Mouse (Mus musculus): ENCODE results near the gene Fam240a.

Gene Fam240a

DNA sequence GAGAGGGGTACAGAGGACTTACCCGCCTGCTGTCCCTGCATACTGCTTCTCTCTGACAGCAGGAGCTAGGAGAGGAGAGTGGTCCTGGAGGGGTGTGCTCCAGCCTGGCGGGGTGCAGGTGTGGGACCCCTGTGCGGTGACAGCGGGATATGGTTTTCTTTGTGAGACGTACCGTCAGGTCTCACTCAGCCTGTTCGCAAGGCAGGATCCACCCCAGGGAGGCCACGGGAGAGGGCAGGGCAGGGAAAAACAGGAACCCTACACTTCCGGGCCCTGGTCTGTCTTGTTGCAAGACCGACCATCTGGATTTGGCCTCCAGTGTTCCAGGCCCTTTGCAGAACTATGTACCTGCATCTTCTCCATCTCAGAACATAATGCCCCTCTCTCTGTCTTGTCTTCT lies 23.2 kb downstream of the Fam240a start:
- DNase-seq (ENCODE audit: low read depth, low spot score), result no peak

DNA sequence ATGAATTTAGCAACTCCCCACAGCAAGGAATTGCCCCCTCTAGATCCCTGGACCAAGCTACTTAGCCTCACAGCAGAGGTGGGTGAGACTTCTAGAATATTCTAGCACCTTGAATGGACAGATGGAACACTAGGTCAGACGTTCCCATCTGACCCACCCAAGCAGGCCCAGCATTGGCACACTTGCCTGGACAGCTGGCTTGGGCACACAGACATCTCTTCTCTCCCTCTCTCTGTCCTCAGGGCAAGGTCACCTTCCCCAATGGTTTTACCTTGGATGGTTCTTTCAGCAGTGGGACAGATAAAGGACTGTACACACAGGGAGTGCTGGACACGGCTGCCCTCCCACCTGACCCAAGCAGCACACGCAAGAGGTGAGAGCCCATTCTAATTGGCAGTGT lies 24.1 kb downstream of the Fam240a start:
- DNase-seq (ENCODE audit: low read depth, low spot score), result no peak

GRCm38 (mm10) chr9:110891077-110891828 lies 25.4 kb downstream of the Fam240a start:
- DNase-seq (ENCODE audit: low read depth, low spot score), result no peak

GRCm38 (mm10) chr9:110890026-110890783 lies 26.5 kb downstream of the Fam240a start:
- DNase-seq (ENCODE audit: low read depth, low spot score), result no peak

DNA sequence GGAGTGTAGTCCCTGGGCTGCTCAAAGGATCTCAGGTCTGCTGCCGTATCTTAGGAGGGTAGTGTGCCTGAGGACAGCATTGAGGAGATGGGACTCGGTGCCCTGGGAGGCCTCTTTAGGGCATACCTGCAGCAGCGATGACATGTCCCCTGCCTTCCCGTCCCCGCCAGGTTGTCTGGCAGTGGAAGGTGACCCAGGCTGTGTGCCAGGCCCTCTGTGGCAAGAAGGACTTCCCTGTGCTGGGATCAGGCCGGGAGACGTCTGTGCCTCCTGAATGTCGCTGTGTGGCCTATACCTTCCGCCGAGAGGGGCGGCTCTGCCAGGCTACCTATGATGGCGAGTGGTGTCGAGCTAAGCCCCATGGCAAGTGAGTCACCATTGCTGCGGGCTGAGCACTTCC lies 27.7 kb downstream of the Fam240a start:
- no peak for DNase-seq (ENCODE audit: low read depth, low spot score)

DNA sequence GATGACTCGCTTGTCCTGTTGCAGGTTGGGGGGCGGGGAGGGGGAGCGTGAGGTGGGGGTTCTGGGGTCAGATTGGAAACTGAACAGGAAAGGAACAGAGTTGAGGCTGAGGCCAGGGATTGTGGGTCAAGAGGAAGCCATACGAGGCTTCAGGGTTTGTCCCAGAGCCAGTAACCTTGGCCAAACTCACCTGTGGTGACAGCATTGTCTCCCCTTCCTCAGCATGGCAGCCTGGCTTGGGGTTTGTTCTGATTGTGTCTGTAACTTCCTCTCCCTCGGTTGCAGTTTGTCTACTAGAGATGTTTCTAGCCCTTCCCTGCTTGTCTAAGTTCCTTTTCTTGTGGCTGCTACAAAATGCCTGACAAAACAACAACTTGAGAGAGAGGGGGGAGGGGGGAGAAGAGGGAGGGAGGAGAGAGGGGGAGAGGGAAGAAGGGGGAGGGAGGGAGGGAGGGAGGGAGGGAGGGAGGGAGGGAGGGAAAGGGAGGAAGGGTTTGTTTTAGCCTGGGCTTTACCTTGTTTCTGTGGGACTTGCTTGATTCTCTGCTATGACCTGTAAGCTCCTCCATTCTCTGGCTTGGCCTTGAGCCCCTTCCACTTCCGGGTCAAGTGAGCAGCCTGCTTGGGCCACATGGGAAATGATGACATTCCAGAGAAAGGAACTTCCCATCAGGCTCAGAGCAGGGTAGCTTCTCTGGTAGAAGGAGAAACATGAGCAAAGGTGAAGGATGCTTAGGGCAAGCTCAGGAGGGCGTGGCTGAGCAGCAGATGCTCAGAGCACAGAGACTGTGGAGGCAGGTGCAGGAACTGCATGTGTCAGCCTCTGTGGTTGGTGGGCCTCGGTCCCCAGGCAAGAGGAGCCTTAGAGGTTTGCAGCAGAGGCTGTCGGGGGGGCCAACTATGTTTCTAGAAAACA lies 29.0 kb downstream of the Fam240a start:
- no peak for DNase-seq (ENCODE audit: low read depth, low spot score)

DNA sequence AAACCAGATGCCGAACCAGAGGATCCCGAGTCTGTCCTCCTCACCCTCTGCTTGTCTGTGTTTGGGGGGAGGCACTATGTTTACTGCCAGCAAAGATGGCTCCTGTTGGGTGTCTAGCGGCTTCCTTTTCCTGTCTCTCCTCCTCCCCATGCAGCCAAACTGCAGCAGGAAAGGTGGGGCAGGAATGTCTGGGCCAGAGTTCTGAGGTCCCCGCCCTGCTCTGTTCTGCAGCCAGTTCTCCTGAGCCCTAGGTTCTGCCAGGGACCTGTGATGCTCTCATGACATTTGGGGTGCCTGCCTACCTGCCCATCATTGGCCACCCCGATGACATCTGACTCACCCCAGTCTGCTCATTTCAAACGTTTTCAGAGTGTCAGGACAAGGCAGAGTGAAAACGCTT lies 34.7 kb downstream of the Fam240a start:
- DNase-seq (ENCODE audit: low read depth, low spot score), result no peak

GRCm38 (mm10) chr9:110880772-110881171 lies 35.9 kb downstream of the Fam240a start:
- no peak for DNase-seq (ENCODE audit: low read depth, low spot score)

GRCm38 (mm10) chr9:110879998-110880561 lies 36.6 kb downstream of the Fam240a start, which contains the start of gene Tmie:
Tmie (minus strand) TSS chr9:110880113.
- peak; percentile 44 for DNase-seq (ENCODE audit: low read depth, low spot score)

DNA sequence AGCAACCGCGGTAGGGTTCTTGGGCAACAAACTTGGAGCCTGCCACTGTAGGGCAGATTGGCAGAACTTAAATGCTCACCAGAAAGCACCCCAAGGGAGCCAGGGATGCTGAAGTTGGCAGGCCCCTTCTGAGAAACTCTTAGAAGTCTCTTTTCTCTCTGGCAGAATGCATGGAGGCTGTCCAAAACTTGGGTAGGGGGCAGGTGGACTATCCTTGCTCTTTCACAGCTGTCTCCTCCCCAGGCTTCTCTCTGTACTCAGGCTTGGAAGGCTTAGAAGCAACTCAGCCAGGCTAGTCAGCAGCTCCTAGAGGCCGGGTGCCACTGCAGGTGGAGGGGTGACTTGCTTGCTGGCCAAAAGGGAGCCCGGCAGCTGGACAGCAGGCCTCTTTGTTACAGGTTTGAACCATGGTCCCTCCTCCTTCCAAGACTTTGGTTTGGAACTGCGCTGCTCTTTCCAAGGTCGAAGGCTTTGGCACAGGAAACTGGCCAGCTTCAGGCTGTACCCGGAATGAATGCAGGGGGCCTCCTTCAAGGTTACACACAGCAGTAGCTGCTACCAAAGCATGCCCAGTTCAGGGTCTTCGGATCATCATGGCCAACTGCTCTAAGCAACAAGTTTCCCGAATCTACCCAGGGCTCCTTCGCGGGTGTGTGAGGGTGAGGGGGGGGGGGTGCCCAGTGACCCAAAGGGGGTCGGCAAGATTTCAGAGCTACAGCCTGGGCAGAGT lies 37.3 kb downstream of the Fam240a start, which contains the start of gene Als2cl:
Gene Als2cl, plus strand, starts transcription at position 680 of the 730 bp plus-strand sequence.
- DNase-seq (ENCODE audit: low read depth, low spot score), result no peak

GRCm38 (mm10) chr9:110877888-110878287 lies 38.8 kb downstream of the Fam240a start:
- DNase-seq (ENCODE audit: low read depth, low spot score), result peak; percentile 94

GRCm38 (mm10) chr9:110877353-110877752 lies 39.3 kb downstream of the Fam240a start:
- peak; percentile 40 for DNase-seq (ENCODE audit: low read depth, low spot score)

DNA sequence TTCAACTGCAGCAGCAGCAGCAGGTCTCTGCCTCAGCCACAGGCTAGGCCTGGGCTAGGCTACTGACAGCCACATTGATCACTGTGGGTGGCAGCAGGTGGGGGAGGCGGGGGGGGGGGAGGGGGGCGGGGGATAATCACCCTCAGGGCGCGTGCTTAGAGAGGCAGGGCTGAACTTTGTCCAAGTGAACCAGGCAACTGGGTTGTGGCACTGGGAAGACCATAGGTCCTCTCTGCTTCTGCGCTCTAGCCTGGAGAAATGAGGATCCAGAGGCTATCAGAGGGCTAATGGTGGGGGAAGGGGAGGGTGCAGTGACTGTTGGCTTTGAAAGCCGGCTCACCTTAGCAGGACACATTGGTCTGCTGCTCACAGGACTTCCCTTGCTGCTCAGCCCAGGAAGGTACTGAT lies 41.4 kb downstream of the Fam240a start:
- DNase-seq (ENCODE audit: low read depth, low spot score), result no peak

DNA sequence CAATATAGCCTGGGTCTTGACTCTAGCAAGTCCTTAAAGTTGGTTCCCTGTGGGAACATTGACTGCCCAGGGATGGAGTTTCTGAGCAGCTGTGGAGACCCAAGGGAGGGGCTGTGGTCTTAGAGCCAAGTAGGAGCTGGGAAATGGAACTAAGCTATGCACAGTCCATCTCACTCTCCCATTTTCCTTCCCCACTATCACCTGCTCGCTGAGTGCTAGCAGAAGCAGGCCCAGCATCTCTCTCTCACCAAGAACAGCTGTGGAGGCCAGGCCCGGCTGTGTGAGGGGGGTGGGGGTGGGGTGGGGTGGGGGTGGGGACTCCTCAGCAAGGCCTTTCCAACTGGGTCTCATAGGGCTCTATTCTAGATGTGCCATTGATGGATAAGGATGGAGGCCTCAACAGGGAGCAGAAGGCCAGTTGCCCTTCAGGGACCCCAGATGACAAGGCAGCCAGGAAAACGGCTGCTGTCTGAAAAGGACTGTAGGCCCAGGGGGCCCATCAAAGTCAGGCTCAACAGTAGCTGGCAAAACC lies 41.9 kb downstream of the Fam240a start:
- DNase-seq (ENCODE audit: low read depth, low spot score), result no peak

- no peak for DNase-seq (ENCODE audit: low read depth, low spot score)
These were observed 42.7 kb downstream of the Fam240a start for GRCm38 (mm10) chr9:110873681-110874659.

GRCm38 (mm10) chr9:110871030-110871429 lies 45.6 kb downstream of the Fam240a start:
- peak; percentile 60 for DNase-seq (ENCODE audit: low read depth, low spot score)

All from skeletal muscle tissue, adult 2 months (tissue).